Mouse (Mus musculus): Measurements from ENCODE around the gene Vwa3b. TPM values are rescaled to one million over a fixed set of nuclear protein-coding genes. Genes with fewer than 3 reads are reported as not detected.

Vwa3b gene
- polyA plus RNA-seq, 1 experiment from 2014 or later, result 0.80 TPM

DNA sequence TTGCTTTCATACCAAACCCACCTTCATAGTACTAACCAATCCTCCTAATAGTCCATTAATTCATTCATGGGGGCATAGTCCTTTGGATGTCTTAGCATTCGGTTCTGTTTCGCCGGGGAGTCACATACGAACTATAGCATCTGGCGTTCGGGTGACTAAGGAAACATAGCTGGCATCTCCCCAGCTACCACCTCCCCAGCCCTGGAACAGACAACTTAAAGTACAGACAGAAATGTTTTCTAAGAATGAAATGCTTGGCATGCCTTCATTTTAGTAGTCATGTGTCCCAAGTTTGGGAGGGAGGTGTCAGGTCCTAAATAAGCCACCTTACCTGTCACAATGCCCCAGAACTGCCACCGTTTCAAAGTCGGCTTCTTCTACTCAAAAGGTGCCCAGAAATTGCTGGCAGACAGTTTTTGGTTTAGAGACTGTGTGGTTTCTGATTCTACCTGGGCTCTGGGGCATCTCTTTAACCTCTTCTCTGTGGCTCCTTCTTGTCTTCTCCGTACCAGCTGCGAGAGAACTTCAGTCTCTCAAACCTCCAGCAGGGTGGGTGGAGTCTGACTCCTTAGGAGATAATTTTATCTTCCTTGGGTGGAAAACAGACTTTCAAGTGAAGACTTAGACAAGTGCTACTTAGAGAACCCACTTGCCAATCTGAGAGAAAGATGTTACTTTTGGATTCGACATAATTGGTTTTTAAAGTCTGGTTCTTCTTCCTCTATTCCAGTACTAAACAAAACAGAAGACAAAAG, 39.4 kb downstream of the Vwa3b start:
- Histone ChIP-seq H3K4me2 (replicated peaks; ENCODE audit: low read depth, low read length) (no peak overlapping the region), H3K36me3 (ENCODE audit: control insufficient read depth, insufficient read depth, low read length) (no peaks in the 10 kb centered on the region), H3K4me1 (replicated peaks; ENCODE audit: control insufficient read depth, insufficient read depth, low read length) (no peaks in the 10 kb centered on the region), H3K9ac (ENCODE audit: low read depth, low read length) (no peak overlapping the region), H3K27me3 (ENCODE audit: control insufficient read depth, insufficient read depth, low read length) (no peaks in the 10 kb centered on the region), H3K4me3 (ENCODE audit: low read depth, low read length) (no peak overlapping the region), H3K27ac (ENCODE audit: low read depth, low read length) (no peak overlapping the region), H3K9me3 (ENCODE audit: control insufficient read depth, low read length) (no peaks in the 10 kb centered on the region)
- DNase-seq (ENCODE audit: low spot score) (no peak), ATAC-seq (ENCODE audit: low FRiP score) (no peak)
- WGBS, result 90% methylated on average over 11 of the region's 11 CpGs

DNA sequence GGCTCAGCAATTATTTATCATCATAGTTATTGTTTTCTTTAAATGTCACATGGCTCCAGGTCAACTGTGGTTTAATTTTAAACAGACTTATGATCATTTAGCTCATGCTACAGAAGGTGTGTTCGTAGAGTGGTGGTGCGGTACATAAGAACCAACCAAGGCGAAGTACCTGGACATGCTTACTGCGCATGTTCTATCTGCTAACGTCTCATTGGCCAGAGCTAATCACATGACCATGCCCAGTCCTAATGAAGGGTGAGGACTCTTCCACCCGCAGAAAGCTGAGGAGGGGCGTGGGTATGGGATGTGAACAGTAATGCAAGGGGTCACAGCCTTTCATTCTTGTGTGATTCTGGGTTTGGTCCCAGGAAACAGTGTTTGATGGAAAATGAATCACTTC, 49.4 kb downstream of the Vwa3b start:
- Histone ChIP-seq H3K4me3 (ENCODE audit: low read depth, low read length) (no peak overlapping the region), H3K4me2 (replicated peaks; ENCODE audit: low read depth, low read length) (no peak overlapping the region), H3K27ac (ENCODE audit: low read depth, low read length) (no peak overlapping the region), H3K4me1 (replicated peaks; ENCODE audit: control insufficient read depth, insufficient read depth, low read length) (no peaks in the 10 kb centered on the region), H3K9me3 (ENCODE audit: control insufficient read depth, low read length) (no peaks in the 10 kb centered on the region), H3K27me3 (ENCODE audit: control insufficient read depth, insufficient read depth, low read length) (no peaks in the 10 kb centered on the region), H3K36me3 (ENCODE audit: control insufficient read depth, insufficient read depth, low read length) (no peaks in the 10 kb centered on the region), H3K9ac (ENCODE audit: low read depth, low read length) (no peak overlapping the region)
- ATAC-seq (ENCODE audit: low FRiP score), result no peak
- no peak for DNase-seq (ENCODE audit: low spot score)
- 93% methylated on average over 7 of the region's 7 CpGs for WGBS

GRCm38 (mm10) chr1:37077266-37077665, 50.9 kb downstream of the Vwa3b start:
- Histone ChIP-seq H3K9ac (ENCODE audit: low read depth, low read length) (no peak overlapping the region), H3K4me3 (ENCODE audit: low read depth, low read length) (no peak overlapping the region), H3K36me3 (ENCODE audit: control insufficient read depth, insufficient read depth, low read length) (no peaks in the 10 kb centered on the region), H3K9me3 (ENCODE audit: control insufficient read depth, low read length) (no peaks in the 10 kb centered on the region), H3K4me1 (replicated peaks; ENCODE audit: control insufficient read depth, insufficient read depth, low read length) (no peaks in the 10 kb centered on the region), H3K27ac (ENCODE audit: low read depth, low read length) (no peak overlapping the region), H3K4me2 (replicated peaks; ENCODE audit: low read depth, low read length) (no peak overlapping the region), H3K27me3 (ENCODE audit: control insufficient read depth, insufficient read depth, low read length) (no peaks in the 10 kb centered on the region)
- 84% methylated on average over 9 of the region's 9 CpGs for WGBS
- no peak for ATAC-seq (ENCODE audit: low FRiP score)
- DNase-seq (ENCODE audit: low spot score), result no peak

DNA sequence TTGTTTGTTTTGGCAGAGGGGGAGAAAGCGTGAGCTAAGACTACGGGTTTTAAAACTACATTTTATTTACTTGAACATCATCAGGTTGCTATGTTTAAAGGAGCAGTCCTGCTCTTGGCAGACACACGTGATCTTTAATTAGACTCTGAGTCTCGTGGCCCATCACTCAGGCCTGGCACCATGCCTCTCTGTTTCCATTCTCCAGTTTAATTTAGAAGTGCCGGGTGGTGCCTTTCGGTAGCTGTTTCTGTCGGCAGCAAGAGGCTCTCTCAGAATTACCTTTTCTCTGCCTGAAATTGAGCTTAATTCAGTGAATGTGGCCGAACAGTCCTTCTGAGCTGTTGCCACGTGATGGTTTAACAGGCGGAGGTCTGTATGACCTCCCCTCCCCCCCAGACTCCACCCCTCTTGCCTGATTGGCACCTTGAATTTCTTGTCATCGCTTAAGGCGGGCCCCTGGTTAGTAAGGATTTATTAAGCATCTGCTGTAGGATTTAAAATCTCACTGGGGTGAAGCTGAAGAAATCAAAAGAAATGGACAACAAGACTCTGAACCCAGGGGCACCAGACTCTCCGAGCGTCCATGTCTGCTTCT, 51.7 kb downstream of the Vwa3b start:
- no peak overlapping the region for H3K4me2 ChIP-seq (replicated peaks; ENCODE audit: low read depth, low read length)
- no peak for DNase-seq (ENCODE audit: low spot score)
- no peak overlapping the region for H3K27ac ChIP-seq (ENCODE audit: low read depth, low read length)
- no peaks in the 10 kb centered on the region for H3K27me3 ChIP-seq (ENCODE audit: control insufficient read depth, insufficient read depth, low read length)
- H3K9me3 ChIP-seq (ENCODE audit: control insufficient read depth, low read length), result no peaks in the 10 kb centered on the region
- ATAC-seq (ENCODE audit: low FRiP score), result no peak
- H3K36me3 ChIP-seq (ENCODE audit: control insufficient read depth, insufficient read depth, low read length), result no peaks in the 10 kb centered on the region
- no peak overlapping the region for H3K4me3 ChIP-seq (ENCODE audit: low read depth, low read length)
- 87% methylated on average over 14 of the region's 14 CpGs for WGBS
- H3K9ac ChIP-seq (ENCODE audit: low read depth, low read length), result no peak overlapping the region
- H3K4me1 ChIP-seq (replicated peaks; ENCODE audit: control insufficient read depth, insufficient read depth, low read length), result no peaks in the 10 kb centered on the region

DNA sequence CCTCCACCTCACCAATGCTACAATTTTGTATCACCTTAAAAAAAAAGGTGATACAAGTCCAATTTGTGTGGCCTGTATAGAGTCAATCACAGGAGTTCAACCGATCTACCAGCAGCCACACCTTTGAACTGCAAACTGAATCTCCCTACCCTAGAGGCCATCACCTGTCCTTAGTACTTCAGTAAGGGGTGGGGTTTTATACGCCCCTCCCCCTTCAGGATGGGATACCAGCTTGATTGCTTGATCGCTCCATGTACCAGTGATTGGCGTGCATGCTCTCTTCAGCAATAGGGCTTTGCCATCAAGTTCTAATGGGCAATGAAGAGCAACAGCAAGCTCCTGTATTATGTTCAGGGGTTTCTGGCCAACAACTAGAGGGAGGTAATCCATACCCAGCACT, 54.0 kb downstream of the Vwa3b start:
- no peaks in the 10 kb centered on the region for H3K4me1 ChIP-seq (replicated peaks; ENCODE audit: control insufficient read depth, insufficient read depth, low read length)
- no peaks in the 10 kb centered on the region for H3K36me3 ChIP-seq (ENCODE audit: control insufficient read depth, insufficient read depth, low read length)
- no peak for ATAC-seq (ENCODE audit: low FRiP score)
- no peak overlapping the region for H3K9ac ChIP-seq (ENCODE audit: low read depth, low read length)
- 82% methylated on average over 4 of the region's 4 CpGs for WGBS
- H3K27ac ChIP-seq (ENCODE audit: low read depth, low read length), result no peak overlapping the region
- no peaks in the 10 kb centered on the region for H3K9me3 ChIP-seq (ENCODE audit: control insufficient read depth, low read length)
- no peaks in the 10 kb centered on the region for H3K27me3 ChIP-seq (ENCODE audit: control insufficient read depth, insufficient read depth, low read length)
- H3K4me2 ChIP-seq (replicated peaks; ENCODE audit: low read depth, low read length), result no peak overlapping the region
- H3K4me3 ChIP-seq (ENCODE audit: low read depth, low read length), result no peak overlapping the region
- DNase-seq (ENCODE audit: low spot score), result no peak

- no peaks in the 10 kb centered on the region for H3K4me1 ChIP-seq (replicated peaks; ENCODE audit: control insufficient read depth, insufficient read depth, low read length)
- ATAC-seq (ENCODE audit: low FRiP score) (no peak), DNase-seq (ENCODE audit: low spot score) (no peak)
- H3K9me3 ChIP-seq (ENCODE audit: control insufficient read depth, low read length), result no peaks in the 10 kb centered on the region
- H3K36me3 ChIP-seq (ENCODE audit: control insufficient read depth, insufficient read depth, low read length), result no peaks in the 10 kb centered on the region
- no peak overlapping the region for H3K4me3 ChIP-seq (ENCODE audit: low read depth, low read length)
- no peaks in the 10 kb centered on the region for H3K27me3 ChIP-seq (ENCODE audit: control insufficient read depth, insufficient read depth, low read length)
- 79% methylated on average over 12 of the region's 12 CpGs for WGBS
- H3K27ac ChIP-seq (ENCODE audit: low read depth, low read length), result no peak overlapping the region
- H3K4me2 ChIP-seq (replicated peaks; ENCODE audit: low read depth, low read length), result no peak overlapping the region
- H3K9ac ChIP-seq (ENCODE audit: low read depth, low read length), result no peak overlapping the region
These were observed 55.2 kb downstream of the Vwa3b start for GRCm38 (mm10) chr1:37081376-37082214.

DNA sequence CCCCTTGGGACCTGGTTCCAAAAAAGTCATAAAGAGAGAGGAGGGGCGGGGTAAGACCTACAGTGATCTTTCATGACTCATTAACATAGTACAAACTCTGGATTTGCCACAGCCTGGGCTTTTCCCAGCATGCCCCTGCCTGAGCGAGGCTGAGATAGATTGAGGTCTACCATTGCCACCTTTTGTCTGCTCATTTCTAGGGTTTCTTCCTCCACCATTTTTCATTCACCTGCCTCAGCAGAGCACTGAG, 55.7 kb downstream of the Vwa3b start:
- H3K4me2 ChIP-seq (replicated peaks; ENCODE audit: low read depth, low read length), result no peak overlapping the region
- H3K4me3 ChIP-seq (ENCODE audit: low read depth, low read length), result no peak overlapping the region
- H3K9ac ChIP-seq (ENCODE audit: low read depth, low read length), result no peak overlapping the region
- no peak for DNase-seq (ENCODE audit: low spot score)
- no peaks in the 10 kb centered on the region for H3K27me3 ChIP-seq (ENCODE audit: control insufficient read depth, insufficient read depth, low read length)
- no peaks in the 10 kb centered on the region for H3K9me3 ChIP-seq (ENCODE audit: control insufficient read depth, low read length)
- no peak for ATAC-seq (ENCODE audit: low FRiP score)
- no peak overlapping the region for H3K27ac ChIP-seq (ENCODE audit: low read depth, low read length)
- H3K36me3 ChIP-seq (ENCODE audit: control insufficient read depth, insufficient read depth, low read length), result no peaks in the 10 kb centered on the region
- no peaks in the 10 kb centered on the region for H3K4me1 ChIP-seq (replicated peaks; ENCODE audit: control insufficient read depth, insufficient read depth, low read length)
- 92% methylated on average over 2 of the region's 2 CpGs for WGBS

- DNase-seq (ENCODE audit: low spot score) (no peak), ATAC-seq (ENCODE audit: low FRiP score) (no peak)
- H3K9me3 ChIP-seq (ENCODE audit: control insufficient read depth, low read length), result no peaks in the 10 kb centered on the region
- 73% methylated on average over 2 of the region's 2 CpGs for WGBS
- H3K27ac ChIP-seq (ENCODE audit: low read depth, low read length), result no peak overlapping the region
- no peak overlapping the region for H3K4me3 ChIP-seq (ENCODE audit: low read depth, low read length)
- no peaks in the 10 kb centered on the region for H3K4me1 ChIP-seq (replicated peaks; ENCODE audit: control insufficient read depth, insufficient read depth, low read length)
- no peaks in the 10 kb centered on the region for H3K27me3 ChIP-seq (ENCODE audit: control insufficient read depth, insufficient read depth, low read length)
- no peak overlapping the region for H3K4me2 ChIP-seq (replicated peaks; ENCODE audit: low read depth, low read length)
- H3K9ac ChIP-seq (ENCODE audit: low read depth, low read length), result no peak overlapping the region
- H3K36me3 ChIP-seq (ENCODE audit: control insufficient read depth, insufficient read depth, low read length), result no peaks in the 10 kb centered on the region
These were observed 57.7 kb downstream of the Vwa3b start for GRCm38 (mm10) chr1:37084075-37084474.

DNA sequence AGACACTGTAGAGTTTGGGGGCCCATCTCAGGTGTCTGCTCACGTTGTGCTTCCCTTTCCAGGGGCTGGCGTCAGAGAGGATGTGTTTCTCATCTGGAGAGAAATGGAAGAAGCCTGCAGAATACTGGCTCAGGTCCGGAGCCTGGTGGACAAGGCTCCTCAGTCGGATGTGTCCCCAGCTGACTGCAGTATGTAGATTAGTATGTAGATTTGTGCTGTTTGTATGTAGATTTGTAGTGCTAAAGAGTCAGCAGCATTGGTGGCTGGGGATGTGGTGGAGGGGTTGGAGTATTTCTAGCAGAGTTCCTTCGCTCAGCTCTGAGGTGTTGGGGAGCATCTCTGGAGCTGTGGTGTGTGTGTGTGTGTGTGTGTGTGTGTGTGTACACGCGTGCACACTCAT, 58.8 kb downstream of the Vwa3b start:
- Histone ChIP-seq H3K36me3 (ENCODE audit: control insufficient read depth, insufficient read depth, low read length) (no peaks in the 10 kb centered on the region), H3K9ac (ENCODE audit: low read depth, low read length) (no peak overlapping the region), H3K4me3 (ENCODE audit: low read depth, low read length) (no peak overlapping the region), H3K27me3 (ENCODE audit: control insufficient read depth, insufficient read depth, low read length) (no peaks in the 10 kb centered on the region), H3K27ac (ENCODE audit: low read depth, low read length) (no peak overlapping the region), H3K9me3 (ENCODE audit: control insufficient read depth, low read length) (no peaks in the 10 kb centered on the region), H3K4me1 (replicated peaks; ENCODE audit: control insufficient read depth, insufficient read depth, low read length) (no peaks in the 10 kb centered on the region), H3K4me2 (replicated peaks; ENCODE audit: low read depth, low read length) (no peak overlapping the region)
- no peak for DNase-seq (ENCODE audit: low spot score)
- no peak for ATAC-seq (ENCODE audit: low FRiP score)
- WGBS, result 50% methylated on average over 7 of the region's 7 CpGs
